Mouse (Mus musculus) liver, adult 2 months (tissue): ENCODE measurements around the gene Ankrd31. TPM values are rescaled to one million over a fixed set of nuclear protein-coding genes. Genes with fewer than 3 reads are reported as not detected.

ENCODE experiments used
- DNase-seq: peaks from one replicate; pipeline ENCODE4 v3.0.0-alpha.2; 2011; ENCODE audit warnings: low read depth, low spot score; ENCODE audit errors: extremely low read depth
- H3K27ac ChIP-seq: fragments of 200-500 bp; replicated peaks from 2 replicates; pipeline ENCODE4 v1.5.1; 2012; ENCODE audit warnings: low read depth, mild to moderate bottlenecking, control low read depth, inconsistent platforms, low read length; ENCODE audit not compliant: insufficient read depth
- H3K27me3 ChIP-seq: fragments of 200-500 bp; 2 replicates; pipeline ENCODE4 v1.6.1; 2012; ENCODE audit warnings: mild to moderate bottlenecking, moderate library complexity, low read length, inconsistent platforms; ENCODE audit not compliant: control insufficient read depth, insufficient read depth
- H3K36me3 ChIP-seq: fragments of 200-500 bp; 2 replicates; pipeline ENCODE4 v1.6.1; 2012; ENCODE audit warnings: low read length, inconsistent platforms; ENCODE audit not compliant: control insufficient read depth, insufficient read depth
- H3K4me1 ChIP-seq: fragments of 200-500 bp; 2 replicates; pipeline ENCODE4 v1.6.1; 2011; ENCODE audit warnings: low read length; ENCODE audit not compliant: control insufficient read depth, insufficient read depth
- H3K4me3 ChIP-seq: fragments of 200-500 bp; 2 replicates; pipeline ENCODE4 v1.5.1; 2011; ENCODE audit warnings: low read depth, mild to moderate bottlenecking, control low read depth, low read length, moderate library complexity; ENCODE audit not compliant: insufficient read depth
- H3K79me2 ChIP-seq: fragments of 200-500 bp; 2 replicates; pipeline ENCODE4 v1.6.1; 2012; ENCODE audit warnings: inconsistent platforms, mild to moderate bottlenecking, low read length, moderate library complexity; ENCODE audit not compliant: control insufficient read depth, insufficient read depth
- H3K9ac ChIP-seq: fragments of 200-500 bp; 2 replicates; pipeline ENCODE4 v1.6.1; 2012; ENCODE audit warnings: low read depth, mild to moderate bottlenecking, control low read depth, inconsistent platforms, low read length
- CTCF ChIP-seq: fragments of 200-500 bp; IDR thresholded peaks from 2 replicates; pipeline ENCODE4 v1.5.1; 2011; ENCODE audit warnings: low read depth, low read length, control low read depth
- POLR2A ChIP-seq: fragments of 200-500 bp; IDR thresholded peaks from 2 replicates; pipeline ENCODE4 v1.6.1; 2011; ENCODE audit warnings: low read length, control low read depth; ENCODE audit not compliant: insufficient read depth; ENCODE audit errors: extremely low read depth
- WGBS: fragments of 180-500 bp; shearing (Covaris S2); methylation state at CpG from one replicate; pipeline ENCODE4 v1.1.7; 2018; 5-methylcytosine and 5-hydroxymethylcytosine counted together
- polyA plus RNA-seq: library from polyadenylated mRNA; depleted of rRNA; stranded (reverse); fragments of >200 nt; gene quantifications from 2 replicates; pipeline ENCODE4 v1.2.3, GENCODE M21; 2012
- total RNA-seq: library from RNA; depleted of rRNA; stranded (reverse); fragments of >200 nt; gene quantifications from 2 replicates; pipeline ENCODE4 v1.2.3, GENCODE M21; 2014

Ankrd31 gene
- total and polyA plus RNA-seq, 2 experiments, result not detected

DNA sequence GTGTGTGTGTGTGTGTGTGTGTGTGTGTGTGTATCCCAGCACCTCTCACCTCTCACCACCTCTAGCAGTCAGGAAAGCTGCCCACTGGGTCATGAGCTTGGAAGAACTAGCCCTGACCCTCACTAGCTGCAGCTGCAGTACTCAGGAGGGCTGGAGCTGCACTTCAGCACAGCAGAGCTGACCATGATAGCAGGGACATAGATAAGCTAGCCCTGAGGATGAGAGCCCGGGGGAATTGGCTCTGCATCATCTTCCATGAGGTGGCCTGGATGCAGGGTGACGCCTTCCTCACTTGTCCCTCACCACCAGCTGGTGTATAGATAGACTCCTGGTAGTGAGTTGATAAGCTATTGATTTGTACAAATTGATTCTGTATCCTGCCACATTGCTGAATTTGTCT is 28.1 kb upstream of the Ankrd31 start:
- Histone ChIP-seq H3K27ac (no peak overlapping the region), H3K4me3 (no peak overlapping the region), H3K36me3 (no peaks in the 10 kb centered on the region), H3K79me2 (no peaks in the 10 kb centered on the region), H3K4me1 (peaks cover 4% of the 10 kb centered on the region), H3K9ac (no peak overlapping the region), H3K27me3 (no peaks in the 10 kb centered on the region)
- 75% methylated on average over 2 of the region's 2 CpGs for WGBS
- no peak for DNase-seq
- no peak for TF ChIP-seq CTCF
- TF ChIP-seq POLR2A, result no peak

DNA sequence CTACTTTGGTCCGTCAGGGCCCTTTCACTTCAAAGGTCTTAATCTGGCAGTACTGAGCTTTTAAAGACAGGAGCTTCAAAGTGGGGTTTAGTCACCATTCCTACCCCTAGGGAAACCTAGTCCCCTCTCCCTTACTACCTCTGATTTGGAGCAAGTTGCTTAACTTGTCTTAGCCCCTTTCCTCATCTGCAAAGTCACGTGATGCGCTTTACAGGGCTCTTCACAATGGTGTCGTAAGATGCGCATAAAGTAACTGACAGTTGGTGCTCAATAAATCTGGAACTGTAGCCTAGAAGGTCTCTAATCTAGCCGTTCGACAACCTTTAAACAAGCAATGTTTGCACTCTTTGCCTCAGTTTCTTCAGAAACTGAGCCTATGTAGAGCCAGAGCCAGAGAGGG is 19.8 kb upstream of the Ankrd31 start:
- Histone ChIP-seq H3K4me1 (no peaks in the 10 kb centered on the region; the same call in none of the 2 replicates), H3K4me3 (no peak overlapping the region), H3K27me3 (no peaks in the 10 kb centered on the region), H3K27ac (no peak overlapping the region), H3K9ac (no peak overlapping the region), H3K36me3 (no peaks in the 10 kb centered on the region), H3K79me2 (no peaks in the 10 kb centered on the region)
- WGBS, result 88% methylated on average over 7 of the region's 7 CpGs
- TF ChIP-seq POLR2A, result no peak
- no peak for TF ChIP-seq CTCF
- DNase-seq, result no peak

DNA sequence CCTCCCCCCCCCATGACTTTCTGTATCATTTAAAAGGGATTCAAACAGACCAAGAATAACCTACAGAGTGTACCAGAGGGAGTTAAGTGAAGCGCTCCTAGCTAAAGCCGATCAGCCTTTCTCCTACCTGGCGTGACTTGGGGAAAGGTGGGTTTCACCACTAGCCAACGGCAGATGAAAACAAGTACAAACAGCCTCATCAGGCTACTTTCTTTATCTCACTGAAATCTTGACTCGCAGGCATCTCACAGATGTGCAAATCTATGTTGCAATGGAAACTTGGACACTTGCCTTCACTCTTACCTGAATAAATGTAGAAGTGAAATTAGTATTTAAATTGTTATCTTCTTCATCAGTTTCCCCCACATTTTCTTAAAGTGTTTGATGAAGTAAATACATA is 18.9 kb upstream of the Ankrd31 start:
- Histone ChIP-seq H3K27me3 (no peaks in the 10 kb centered on the region), H3K79me2 (no peaks in the 10 kb centered on the region), H3K4me3 (no peak overlapping the region), H3K36me3 (no peaks in the 10 kb centered on the region), H3K9ac (no peak overlapping the region), H3K4me1 (no peaks in the 10 kb centered on the region; the same call in none of the 2 replicates), H3K27ac (no peak overlapping the region)
- 58% methylated on average over 5 of the region's 5 CpGs for WGBS
- DNase-seq, result peak; percentile 75
- no peak for TF ChIP-seq POLR2A
- TF ChIP-seq CTCF, result no peak

DNA sequence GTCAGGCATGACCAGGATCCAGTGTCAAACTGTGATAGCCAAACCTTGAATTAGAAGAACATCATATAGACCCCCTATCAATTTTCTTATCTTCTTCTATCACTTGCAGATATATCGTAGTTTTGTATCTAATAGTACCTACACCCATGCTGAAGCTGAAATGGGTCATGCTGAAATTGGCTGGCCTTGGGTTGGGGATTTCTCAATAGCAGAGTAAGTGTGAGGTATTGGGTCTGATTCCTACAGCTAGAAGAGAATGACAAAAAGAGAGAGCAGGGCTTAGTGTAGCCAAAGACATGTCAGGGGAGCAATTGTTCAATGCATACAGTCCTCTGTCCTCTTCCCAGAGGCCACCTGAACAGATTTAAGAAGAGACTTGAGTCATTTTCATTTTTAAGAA is 18.0 kb upstream of the Ankrd31 start:
- peak; percentile 70 for DNase-seq
- no peaks in the 10 kb centered on the region for H3K27me3 ChIP-seq
- H3K4me1 ChIP-seq, result no peaks in the 10 kb centered on the region; the same call in none of the 2 replicates
- no peak overlapping the region for H3K4me3 ChIP-seq
- no peaks in the 10 kb centered on the region for H3K36me3 ChIP-seq
- H3K9ac ChIP-seq, result no peak overlapping the region
- no peak for TF ChIP-seq POLR2A
- no peak for TF ChIP-seq CTCF
- no peaks in the 10 kb centered on the region for H3K79me2 ChIP-seq
- WGBS, result 19% methylated on average over 1 of the region's 1 CpGs
- no peak overlapping the region for H3K27ac ChIP-seq

DNA sequence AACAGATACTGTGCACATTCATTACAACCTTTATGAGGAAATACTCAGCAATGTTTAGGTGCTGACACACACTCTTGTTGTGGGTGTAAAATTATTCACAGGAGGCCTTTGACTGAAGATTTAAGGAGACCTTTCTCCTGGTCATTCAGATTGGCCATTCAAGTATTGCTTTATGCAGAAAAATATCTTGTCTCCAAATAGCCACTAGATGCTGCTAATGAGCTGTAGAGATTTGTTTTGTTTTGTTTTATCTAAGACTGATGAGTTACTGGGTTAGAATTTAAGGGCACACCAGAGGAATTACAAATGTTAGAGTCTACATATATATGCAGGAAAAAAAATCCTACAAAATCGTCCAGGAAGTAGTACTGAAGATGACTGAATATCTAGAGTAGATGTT is 12.9 kb upstream of the Ankrd31 start:
- no peaks in the 10 kb centered on the region for H3K36me3 ChIP-seq
- no peaks in the 10 kb centered on the region for H3K79me2 ChIP-seq
- H3K9ac ChIP-seq, result no peak overlapping the region
- no peaks in the 10 kb centered on the region for H3K27me3 ChIP-seq
- H3K4me3 ChIP-seq, result no peak overlapping the region
- peak; percentile 66 for DNase-seq
- TF ChIP-seq POLR2A (no peak), CTCF (peak; percentile 50)
- H3K4me1 ChIP-seq, result peaks cover 5% of the 10 kb centered on the region
- H3K27ac ChIP-seq, result no peak overlapping the region
- 17% methylated on average over 1 of the region's 1 CpGs for WGBS

DNA sequence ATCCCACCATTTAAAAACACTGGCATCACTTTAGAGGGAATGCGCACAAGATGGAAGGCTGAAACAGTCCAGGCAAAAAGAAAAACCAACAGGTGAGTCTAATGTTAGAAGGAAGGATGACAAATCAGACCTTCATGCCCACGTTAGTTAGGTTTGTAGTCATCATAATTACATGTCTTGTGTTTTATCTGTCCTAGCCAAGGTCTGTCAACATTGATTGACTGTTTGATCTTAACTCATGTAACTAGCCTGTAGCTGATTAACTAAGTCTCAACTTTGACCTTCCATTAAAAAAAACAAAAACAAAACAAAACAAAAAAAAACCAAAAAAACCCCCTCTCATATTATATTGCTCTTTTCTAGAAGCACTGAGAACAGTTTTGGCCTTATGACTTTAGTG is 7.9 kb upstream of the Ankrd31 start:
- Histone ChIP-seq H3K27me3 (no peaks in the 10 kb centered on the region), H3K79me2 (no peaks in the 10 kb centered on the region), H3K27ac (peak overlapping the region; percentile 82), H3K4me3 (no peak overlapping the region), H3K4me1 (peaks cover 13% of the 10 kb centered on the region), H3K9ac (no peak overlapping the region), H3K36me3 (no peaks in the 10 kb centered on the region)
- no peak for TF ChIP-seq POLR2A
- TF ChIP-seq CTCF, result no peak
- DNase-seq, result peak; percentile 91
- 52% methylated on average over 2 of the region's 2 CpGs for WGBS
